Mouse (Mus musculus): ENCODE measurements around the gene Bpifb6. TPM values are rescaled to one million over a fixed set of nuclear protein-coding genes. Genes with fewer than 3 reads are reported as not detected.

Gene Bpifb6
- polyA plus RNA-seq, 1 experiment from 2014 or later: not detected

Other genes starting within 250 kb of the Bpifb6 start
- gene Dnmt3c, start 203.7 kb upstream of the Bpifb6 start, polyA plus RNA-seq (2016; fragmentation: Nextera tagmentation; extraction: Ambion mirVana): not detected in 2 replicates
- 234 and 249 TPM in 2 replicates for gene Mapre1, start 159.1 kb upstream of the Bpifb6 start, polyA plus RNA-seq (2016; fragmentation: Nextera tagmentation; extraction: Ambion mirVana)
- 0.14 TPM in 1 of 2 replicates, not detected in the other for gene Efcab8, start 120.5 kb upstream of the Bpifb6 start, polyA plus RNA-seq (2016; fragmentation: Nextera tagmentation; extraction: Ambion mirVana)
- gene Sun5, start 29.3 kb upstream of the Bpifb6 start, polyA plus RNA-seq (2016; fragmentation: Nextera tagmentation; extraction: Ambion mirVana): not detected in 2 replicates
- not detected in 2 replicates for gene Bpifb2, start 25.3 kb upstream of the Bpifb6 start, polyA plus RNA-seq (2016; fragmentation: Nextera tagmentation; extraction: Ambion mirVana)
- gene Bpifb3, start 17.8 kb downstream of the Bpifb6 start, polyA plus RNA-seq (2016; fragmentation: Nextera tagmentation; extraction: Ambion mirVana): not detected in 2 replicates
- gene Bpifb4, start 37.8 kb downstream of the Bpifb6 start, polyA plus RNA-seq (2016; fragmentation: Nextera tagmentation; extraction: Ambion mirVana): not detected in 2 replicates
- gene Bpifa6, start 74.6 kb downstream of the Bpifb6 start, polyA plus RNA-seq (2016; fragmentation: Nextera tagmentation; extraction: Ambion mirVana): not detected in 2 replicates
- gene Bpifa2, start 107.9 kb downstream of the Bpifb6 start, polyA plus RNA-seq (2016; fragmentation: Nextera tagmentation; extraction: Ambion mirVana): not detected in 2 replicates
- not detected in 2 replicates for gene Bpifa3, start 229.9 kb downstream of the Bpifb6 start, polyA plus RNA-seq (2016; fragmentation: Nextera tagmentation; extraction: Ambion mirVana)
- gene Bpifa1, start 242.5 kb downstream of the Bpifb6 start, polyA plus RNA-seq (2016; fragmentation: Nextera tagmentation; extraction: Ambion mirVana): not detected in 2 replicates